Mouse (Mus musculus): Measurements from ENCODE around the gene Alcam. TPM values are rescaled to one million over a fixed set of nuclear protein-coding genes. Genes with fewer than 3 reads are reported as not detected.

The Alcam gene
- polyA plus RNA-seq, 1 experiment from 2014 or later = 18.2 TPM

- Histone ChIP-seq H3K4me2 (replicated peaks) (no peak overlapping the region), H3K4me3 (replicated peaks) (no peak overlapping the region), H3K27me3 (replicated peaks) (no peaks in the 10 kb centered on the region), H3K9me3 (no peaks in the 10 kb centered on the region), H3K27ac (no peak overlapping the region), H3K36me3 (no peaks in the 10 kb centered on the region), H3K9ac (no peak overlapping the region), H3K4me1 (replicated peaks) (no peaks in the 10 kb centered on the region)
- ATAC-seq = no peak
- 87% methylated on average over 7 of the region's 7 CpGs for WGBS
These were observed 253.8 kb downstream of the Alcam start for GRCm38 (mm10) chr16:52200107-52200506.
